Mouse (Mus musculus) brain, embryonic 14.5 days (tissue): ENCODE data around the gene Fnbp1l.

Source experiments
- CTCF ChIP-seq: fragments of 200-500 bp; IDR thresholded peaks from 2 replicates; pipeline ENCODE4 v1.5.1; 2012; ENCODE audit warnings: inconsistent platforms, mild to moderate bottlenecking, moderate library complexity, borderline replicate concordance; ENCODE audit not compliant: insufficient read depth, insufficient read length; ENCODE audit errors: extremely low read depth
- POLR2A ChIP-seq: fragments of 200-500 bp; IDR thresholded peaks from 2 replicates; pipeline ENCODE4 v1.6.1; 2012; ENCODE audit warnings: mild to moderate bottlenecking, inconsistent platforms, borderline replicate concordance; ENCODE audit not compliant: poor library complexity, insufficient read depth, insufficient read length, severe bottlenecking; ENCODE audit errors: extremely low read depth

GRCm38 (mm10) chr3:122629580-122629979 lies 10.1 kb upstream of the Fnbp1l start:
- TF ChIP-seq POLR2A (no peak), CTCF (no peak)
